Mouse (Mus musculus) MEL (cell line): ENCODE measurements around the gene Brat1.

Experiments
- CHD2 ChIP-seq: IDR thresholded peaks from 2 replicates; pipeline ENCODE4 v1.6.1; 2011; ENCODE audit warnings: low read length, improper control_type of control experiment
- CTCF ChIP-seq, 3 experiments: IDR thresholded peaks in 2 of 3; conservative IDR thresholded peaks in 1 of 3; 2 replicates each; pipeline ENCODE4 v1.5.1; 2011 to 2012; ENCODE audit warnings: low read length in 3 of 3, low read depth in 2 of 3, mild to moderate bottlenecking in 2 of 3, improper control_type of control experiment in 1 of 3, inconsistent platforms in 1 of 3, mixed read lengths in 1 of 3, moderate library complexity in 1 of 3; ENCODE audit not compliant: control insufficient read depth in 1 of 3, insufficient read depth in 1 of 3, poor library complexity in 1 of 3, severe bottlenecking in 1 of 3
- E2F4 ChIP-seq: IDR thresholded peaks from 2 replicates; pipeline ENCODE4 v1.6.1; 2011; ENCODE audit warnings: low read depth, low read length, improper control_type of control experiment, borderline replicate concordance
- EP300 ChIP-seq, 2 experiments: IDR thresholded peaks; 2 replicates each; pipeline ENCODE4 v1.6.1; 2011; ENCODE audit warnings: improper control_type of control experiment in 2 of 2, low read length in 2 of 2, low read depth in 1 of 2, mild to moderate bottlenecking in 1 of 2
- MAFK ChIP-seq: IDR thresholded peaks from 2 replicates; pipeline ENCODE4 v1.6.1; 2011; ENCODE audit warnings: low read depth, mild to moderate bottlenecking, low read length, improper control_type of control experiment, borderline replicate concordance
- MAX ChIP-seq: IDR thresholded peaks from 2 replicates; pipeline ENCODE4 v1.6.1; 2011; ENCODE audit warnings: low read length, improper control_type of control experiment
- MYB ChIP-seq: IDR thresholded peaks from 2 replicates; pipeline ENCODE4 v1.6.1; 2011; ENCODE audit warnings: mild to moderate bottlenecking, low read depth, low read length, improper control_type of control experiment
- POLR2A ChIP-seq, 2 experiments: IDR thresholded peaks; 2 replicates each; pipeline ENCODE4 v1.6.1; 2011 to 2012; ENCODE audit warnings: low read length in 2 of 2, mild to moderate bottlenecking in 2 of 2, control low read depth in 1 of 2, improper control_type of control experiment in 1 of 2, low read depth in 1 of 2, moderate library complexity in 1 of 2; ENCODE audit not compliant: control insufficient read depth in 1 of 2, insufficient read depth in 1 of 2, poor library complexity in 1 of 2
- POLR2AphosphoS5 ChIP-seq: IDR thresholded peaks from 2 replicates; pipeline ENCODE4 v1.6.1; 2012; ENCODE audit warnings: low read depth, borderline replicate concordance, mild to moderate bottlenecking, inconsistent platforms, low read length, moderate library complexity, mixed read lengths
- RCOR1 ChIP-seq: IDR thresholded peaks from 2 replicates; pipeline ENCODE4 v1.6.1; 2012; ENCODE audit warnings: low read depth, mild to moderate bottlenecking, inconsistent platforms, low read length, improper control_type of control experiment
- SMC3 ChIP-seq: IDR thresholded peaks from 2 replicates; pipeline ENCODE4 v1.6.1; 2011; ENCODE audit warnings: low read depth, low read length, improper control_type of control experiment
- TBP ChIP-seq: IDR thresholded peaks from 2 replicates; pipeline ENCODE4 v1.8.0; 2011; ENCODE audit warnings: low read depth, low read length, improper control_type of control experiment
- ZC3H11A ChIP-seq: IDR thresholded peaks from 2 replicates; pipeline ENCODE4 v1.6.1; 2012; ENCODE audit warnings: low read depth, mild to moderate bottlenecking, inconsistent platforms, low read length, improper control_type of control experiment
- ZMIZ1 ChIP-seq: IDR thresholded peaks from 2 replicates; pipeline ENCODE4 v1.6.1; 2012; ENCODE audit warnings: low read depth, mild to moderate bottlenecking, inconsistent platforms, low read length, improper control_type of control experiment, moderate library complexity

DNA sequence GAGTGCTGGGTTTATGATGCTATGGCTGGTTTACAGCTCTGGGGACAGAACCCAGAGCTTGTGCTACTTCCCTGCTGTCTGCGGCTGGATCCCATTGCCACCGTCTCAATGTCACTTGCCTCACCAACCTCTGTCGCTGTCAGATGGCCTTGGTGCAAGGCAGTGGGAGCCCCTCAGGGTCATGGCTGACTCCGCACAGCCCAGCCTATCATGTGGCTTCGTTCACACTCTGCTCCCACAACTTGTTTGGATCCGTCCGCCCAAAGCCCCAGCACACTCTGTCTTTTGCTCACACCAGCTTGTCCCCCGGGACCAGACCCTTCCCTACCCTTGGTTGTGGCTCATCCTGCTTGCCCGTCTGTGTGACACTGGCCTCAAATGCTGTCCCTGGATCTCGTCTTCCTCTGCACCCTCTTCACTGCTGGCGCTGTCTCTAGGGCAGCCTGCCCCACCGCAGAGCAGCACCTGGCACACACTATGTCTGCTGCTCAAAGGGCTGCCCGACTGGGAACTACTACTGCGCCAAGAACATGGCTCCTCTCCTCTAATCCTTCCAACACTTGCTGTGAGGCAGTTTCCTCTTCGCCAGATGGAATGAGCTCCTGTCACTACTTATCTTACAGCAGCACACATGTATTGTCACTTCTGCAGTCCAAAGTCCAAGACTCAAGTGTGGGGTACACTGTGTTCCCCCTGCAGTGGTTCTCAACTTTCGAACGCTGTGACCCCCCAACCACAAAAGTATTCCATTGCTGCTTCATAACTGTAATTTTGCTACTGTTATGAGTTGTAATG lies 22.3 kb downstream of the Brat1 start:
- TF ChIP-seq POLR2A (IDR thresholded peaks at IDR 0.05; ENCODE audit: control insufficient read depth in 1 of 2, insufficient read depth in 1 of 2, low read depth in 1 of 2, low read length in 2 of 2, poor library complexity in 1 of 2) (no peak), ZC3H11A (no peak), CHD2 (no peak), MYB (no peak), ZMIZ1 (no peak), POLR2AphosphoS5 (no peak), MAX (no peak), SMC3 (no peak), CTCF (IDR thresholded peaks at IDR 0.05 in 2 of 3, conservative IDR thresholded peaks at IDR 0.05 in 1 of 3; ENCODE audit: control insufficient read depth in 1 of 3, insufficient read depth in 1 of 3, low read depth in 2 of 3, low read length in 3 of 3, poor library complexity in 1 of 3, severe bottlenecking in 1 of 3) (no peak), EP300 (IDR thresholded peaks at IDR 0.05; ENCODE audit: low read depth in 1 of 2, low read length in 2 of 2) (peak in 1 of 2 experiments; percentile 49; a peak in 2 of 4 replicates), RCOR1 (no peak), E2F4 (no peak), TBP (no peak), MAFK (no peak)
